Mouse (Mus musculus): ENCODE data around the gene Bcs1l.

- no peak for TF ChIP-seq CTCF (IDR thresholded peaks at IDR 0.05; ENCODE audit: extremely low read depth, insufficient read depth, insufficient read length, insufficient replicate concordance)
- no peak for TF ChIP-seq POLR2A (IDR thresholded peaks at IDR 0.05; ENCODE audit: low read depth, low read length)
Measured at GRCm38 (mm10) chr1:74594434-74594833, 6.3 kb downstream of the Bcs1l start.
